Mouse (Mus musculus): ENCODE data around the gene Nlgn1. TPM values are rescaled to one million over a fixed set of nuclear protein-coding genes. Genes with fewer than 3 reads are reported as not detected.

Gene Nlgn1
- polyA plus RNA-seq, 1 experiment from 2014 or later: 15.9 TPM

DNA sequence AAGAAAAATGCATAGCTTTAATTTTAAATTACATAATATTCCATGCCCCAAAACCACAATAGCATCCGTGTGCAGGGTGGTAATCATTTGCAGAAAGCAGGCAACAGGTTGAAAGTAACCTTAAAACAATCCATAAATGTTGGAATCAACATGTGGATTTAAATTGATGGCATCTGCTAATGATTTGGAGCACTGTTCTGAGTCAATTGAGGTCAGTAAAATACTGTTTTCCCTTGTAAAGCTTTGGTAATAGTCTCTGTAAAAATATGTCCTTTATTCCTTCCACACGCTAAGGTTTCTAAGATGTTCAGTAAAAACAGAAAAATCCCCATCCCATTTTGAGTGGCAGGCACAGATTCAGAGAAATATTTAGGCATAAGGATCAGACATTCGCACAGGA lies 888.6 kb downstream of the Nlgn1 start:
- no peak for ATAC-seq
- Histone ChIP-seq H3K9ac (ENCODE audit: low read length) (no peak overlapping the region), H3K4me3 (ENCODE audit: low read depth, low read length) (no peak overlapping the region), H3K4me2 (ENCODE audit: low read length) (no peak overlapping the region), H3K4me1 (ENCODE audit: control insufficient read depth, insufficient read depth, low read length) (no peaks in the 10 kb centered on the region), H3K27ac (ENCODE audit: low read depth, low read length) (no peak overlapping the region), H3K36me3 (ENCODE audit: control insufficient read depth, insufficient read depth, low read length) (no peaks in the 10 kb centered on the region), H3K9me3 (replicated peaks; ENCODE audit: control insufficient read depth, low read length) (no peaks in the 10 kb centered on the region), H3K27me3 (replicated peaks; ENCODE audit: control insufficient read depth, insufficient read depth, low read length) (no peaks in the 10 kb centered on the region)
- 88% methylated on average over 3 of the region's 3 CpGs for WGBS
- DNase-seq (ENCODE audit: low spot score): no peak

DNA sequence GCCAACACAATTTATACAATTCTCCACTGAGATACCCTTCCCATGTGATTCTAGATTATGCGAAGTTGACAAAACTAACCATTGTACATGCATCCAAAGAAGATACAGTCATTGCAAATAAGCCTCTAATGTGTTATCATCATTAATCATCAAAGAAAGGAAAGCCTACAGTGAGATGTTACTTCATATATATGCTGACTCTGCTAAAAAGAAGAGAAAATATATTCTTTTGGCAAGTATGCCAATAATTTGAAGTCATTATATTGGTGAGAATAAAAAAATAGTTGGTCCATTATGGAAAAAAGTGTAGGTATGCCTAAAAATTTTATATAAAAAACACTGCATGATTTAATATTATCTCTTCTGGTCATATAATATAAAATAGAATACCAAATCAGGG lies 889.6 kb downstream of the Nlgn1 start:
- DNase-seq (ENCODE audit: low spot score): no peak

GRCm38 (mm10) chr3:25426931-25427330 lies 905.3 kb downstream of the Nlgn1 start:
- Histone ChIP-seq H3K9me3 (replicated peaks; ENCODE audit: control insufficient read depth, low read length) (no peaks in the 10 kb centered on the region), H3K27ac (ENCODE audit: low read depth, low read length) (no peak overlapping the region), H3K36me3 (ENCODE audit: control insufficient read depth, insufficient read depth, low read length) (no peaks in the 10 kb centered on the region), H3K4me3 (ENCODE audit: low read depth, low read length) (no peak overlapping the region), H3K27me3 (replicated peaks; ENCODE audit: control insufficient read depth, insufficient read depth, low read length) (no peaks in the 10 kb centered on the region), H3K9ac (ENCODE audit: low read length) (no peak overlapping the region), H3K4me2 (ENCODE audit: low read length) (no peak overlapping the region), H3K4me1 (ENCODE audit: control insufficient read depth, insufficient read depth, low read length) (no peaks in the 10 kb centered on the region)
- DNase-seq (ENCODE audit: low spot score): no peak
- ATAC-seq: no peak

More for the DNA sequence above, 889.6 kb downstream of the Nlgn1 start:
- Histone ChIP-seq H3K27ac (ENCODE audit: low read depth, low read length) (no peak overlapping the region), H3K36me3 (ENCODE audit: control insufficient read depth, insufficient read depth, low read length) (no peaks in the 10 kb centered on the region), H3K4me1 (ENCODE audit: control insufficient read depth, insufficient read depth, low read length) (no peaks in the 10 kb centered on the region), H3K27me3 (replicated peaks; ENCODE audit: control insufficient read depth, insufficient read depth, low read length) (no peaks in the 10 kb centered on the region), H3K9ac (ENCODE audit: low read length) (no peak overlapping the region), H3K4me2 (ENCODE audit: low read length) (no peak overlapping the region), H3K9me3 (replicated peaks; ENCODE audit: control insufficient read depth, low read length) (no peaks in the 10 kb centered on the region), H3K4me3 (ENCODE audit: low read depth, low read length) (no peak overlapping the region)
- ATAC-seq: no peak
- 92% methylated on average over 1 of the region's 1 CpGs for WGBS

DNA sequence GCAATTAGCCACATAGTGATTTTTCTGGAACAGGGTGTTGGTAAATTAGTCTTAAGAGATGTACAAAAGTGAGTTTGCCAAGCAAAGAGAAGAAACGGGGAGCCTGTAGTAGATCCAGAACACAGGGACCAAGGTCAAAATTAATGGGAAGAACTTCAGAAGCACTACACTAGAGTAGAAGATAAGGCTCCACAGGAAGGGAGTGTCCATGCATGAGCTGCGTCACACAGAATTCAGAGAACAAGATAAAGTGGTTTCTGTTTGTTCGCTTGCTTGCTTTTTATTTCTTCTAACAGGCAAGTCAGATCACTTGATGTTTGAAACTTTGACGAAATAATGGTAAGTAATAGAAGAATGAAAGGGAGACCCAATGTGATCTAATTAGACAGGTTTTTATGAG lies 920.3 kb downstream of the Nlgn1 start:
- 89% methylated on average over 4 of the region's 4 CpGs for WGBS
- no peaks in the 10 kb centered on the region for H3K9me3 ChIP-seq (replicated peaks; ENCODE audit: control insufficient read depth, low read length)
- no peak overlapping the region for H3K4me3 ChIP-seq (ENCODE audit: low read depth, low read length)
- H3K4me2 ChIP-seq (ENCODE audit: low read length): no peak overlapping the region
- ATAC-seq (no peak), DNase-seq (ENCODE audit: low spot score) (no peak)
- H3K27me3 ChIP-seq (replicated peaks; ENCODE audit: control insufficient read depth, insufficient read depth, low read length): no peaks in the 10 kb centered on the region
- no peaks in the 10 kb centered on the region for H3K36me3 ChIP-seq (ENCODE audit: control insufficient read depth, insufficient read depth, low read length)
- no peak overlapping the region for H3K9ac ChIP-seq (ENCODE audit: low read length)
- no peaks in the 10 kb centered on the region for H3K4me1 ChIP-seq (ENCODE audit: control insufficient read depth, insufficient read depth, low read length)
- H3K27ac ChIP-seq (ENCODE audit: low read depth, low read length): no peak overlapping the region

Data from forebrain, embryonic 14.5 days (tissue).